Mouse (Mus musculus) c-Kit-negative CD71-positive TER-119-positive erythroid progenitor cells, embryonic 14.5 days (primary cell): Measurements from ENCODE around the gene Ngf.

ENCODE experiments used
- DNase-seq: peaks from one replicate; pipeline ENCODE4 v3.0.0-alpha.2; 2013; ENCODE audit warnings: low read depth, low spot score

Gene Ngf

GRCm38 (mm10) chr3:102507666-102508260 lies 38.0 kb downstream of the Ngf start:
- DNase-seq, result no peak

GRCm38 (mm10) chr3:102508455-102508854 lies 38.7 kb downstream of the Ngf start:
- no peak for DNase-seq

GRCm38 (mm10) chr3:102509601-102510000 lies 39.9 kb downstream of the Ngf start:
- no peak for DNase-seq

- DNase-seq, result no peak
Observed at GRCm38 (mm10) chr3:102516937-102517336, 47.2 kb downstream of the Ngf start.

- no peak for DNase-seq
Observed at GRCm38 (mm10) chr3:102521061-102521460, 51.3 kb downstream of the Ngf start.

GRCm38 (mm10) chr3:102523711-102524110 lies 54.0 kb downstream of the Ngf start:
- DNase-seq, result no peak

- no peak for DNase-seq
Observed at GRCm38 (mm10) chr3:102524951-102525350, 55.2 kb downstream of the Ngf start.

- DNase-seq, result no peak
Observed at GRCm38 (mm10) chr3:102525856-102526255, 56.1 kb downstream of the Ngf start.

- no peak for DNase-seq
Observed at GRCm38 (mm10) chr3:102526481-102526880, 56.8 kb downstream of the Ngf start.

- no peak for DNase-seq
Observed at GRCm38 (mm10) chr3:102534744-102535143, 65.0 kb downstream of the Ngf start.

- no peak for DNase-seq
Observed at GRCm38 (mm10) chr3:102543646-102544045, 73.9 kb downstream of the Ngf start.

- DNase-seq, result no peak
Observed at GRCm38 (mm10) chr3:102547536-102547935, 77.8 kb downstream of the Ngf start.

GRCm38 (mm10) chr3:102553935-102554670 lies 84.4 kb downstream of the Ngf start:
- DNase-seq, result no peak

GRCm38 (mm10) chr3:102556108-102556507 lies 86.4 kb downstream of the Ngf start:
- no peak for DNase-seq

GRCm38 (mm10) chr3:102556645-102557044 lies 86.9 kb downstream of the Ngf start:
- DNase-seq, result no peak
